Mouse (Mus musculus): ENCODE results near the gene Syce2. TPM values are rescaled to one million over a fixed set of nuclear protein-coding genes. Genes with fewer than 3 reads are reported as not detected.
"Not testable (repeated sequence)": the region's sequence is repeated elsewhere in the genome, so short reads cannot be mapped to it uniquely, and the experiment has no call there.

The Syce2 gene
- total and polyA plus RNA-seq, 2 experiments from 2014 or later: 0.15 to 9.7 TPM

GRCm38 (mm10) chr8:84904351-84904750, 32.4 kb downstream of the Syce2 start:
- peaks cover 18% of the 10 kb centered on the region for H3K27me3 ChIP-seq (ENCODE audit: control insufficient read depth, insufficient read depth, low read length)
- H3K4me3 ChIP-seq (ENCODE audit: low read depth, low read length): no peak overlapping the region
- no peaks in the 10 kb centered on the region for H3K9me3 ChIP-seq (replicated peaks; ENCODE audit: control insufficient read depth, low read length)
- no peak overlapping the region for H3K9ac ChIP-seq (replicated peaks; ENCODE audit: low read depth, low read length)
- no peak overlapping the region for H3K4me2 ChIP-seq (ENCODE audit: low read depth, low read length)
- H3K36me3 ChIP-seq (replicated peaks; ENCODE audit: control insufficient read depth, insufficient read depth, low read length): no peaks in the 10 kb centered on the region
- no peak for ATAC-seq (ENCODE audit: insufficient read depth, low read depth)
- no peak for TF ChIP-seq CTCF (IDR thresholded peaks at IDR 0.05; ENCODE audit: low read depth)
- TF ChIP-seq EP300 (IDR thresholded peaks at IDR 0.05; ENCODE audit: low read depth): no peak
- no peaks in the 10 kb centered on the region for H3K4me1 ChIP-seq (ENCODE audit: control insufficient read depth, insufficient read depth)
- WGBS: 88% methylated on average over 7 of the region's 7 CpGs
- H3K27ac ChIP-seq (ENCODE audit: low read depth): no peak overlapping the region
- DNase-seq (ENCODE audit: low spot score): no peak

GRCm38 (mm10) chr8:84907037-84907436, 35.1 kb downstream of the Syce2 start:
- Histone ChIP-seq H3K36me3 (replicated peaks; ENCODE audit: control insufficient read depth, insufficient read depth, low read length) (no peaks in the 10 kb centered on the region), H3K4me1 (ENCODE audit: control insufficient read depth, insufficient read depth) (no peaks in the 10 kb centered on the region), H3K27ac (ENCODE audit: low read depth) (no peak overlapping the region), H3K4me3 (ENCODE audit: low read depth, low read length) (no peak overlapping the region), H3K9ac (replicated peaks; ENCODE audit: low read depth, low read length) (no peak overlapping the region), H3K9me3 (replicated peaks; ENCODE audit: control insufficient read depth, low read length) (no peaks in the 10 kb centered on the region), H3K27me3 (ENCODE audit: control insufficient read depth, insufficient read depth, low read length) (peaks cover 41% of the 10 kb centered on the region), H3K4me2 (ENCODE audit: low read depth, low read length) (no peak overlapping the region)
- TF ChIP-seq CTCF (IDR thresholded peaks at IDR 0.05; ENCODE audit: low read depth): no peak
- no peak for ATAC-seq (ENCODE audit: insufficient read depth, low read depth)
- DNase-seq (ENCODE audit: low spot score): no peak
- WGBS: 93% methylated on average over 9 of the region's 9 CpGs

- no peaks in the 10 kb centered on the region for H3K4me1 ChIP-seq (ENCODE audit: control insufficient read depth, insufficient read depth)
- WGBS: 73% methylated on average over 8 of the region's 8 CpGs
- no peak overlapping the region for H3K9ac ChIP-seq (replicated peaks; ENCODE audit: low read depth, low read length)
- H3K9me3 ChIP-seq (replicated peaks; ENCODE audit: control insufficient read depth, low read length): no peaks in the 10 kb centered on the region
- H3K27ac ChIP-seq (ENCODE audit: low read depth): no peak overlapping the region
- H3K4me2 ChIP-seq (ENCODE audit: low read depth, low read length): no peak overlapping the region
- H3K36me3 ChIP-seq (replicated peaks; ENCODE audit: control insufficient read depth, insufficient read depth, low read length): no peaks in the 10 kb centered on the region
- no peak overlapping the region for H3K4me3 ChIP-seq (ENCODE audit: low read depth, low read length)
- peaks cover 43% of the 10 kb centered on the region for H3K27me3 ChIP-seq (ENCODE audit: control insufficient read depth, insufficient read depth, low read length)
- DNase-seq (ENCODE audit: low spot score) (no peak), ATAC-seq (ENCODE audit: insufficient read depth, low read depth) (no peak)
- TF ChIP-seq EP300 (IDR thresholded peaks at IDR 0.05; ENCODE audit: low read depth) (no peak), CTCF (IDR thresholded peaks at IDR 0.05; ENCODE audit: low read depth) (no peak)
These were observed 35.6 kb downstream of the Syce2 start for GRCm38 (mm10) chr8:84907493-84907892.

- not testable (repeated sequence) for DNase-seq (ENCODE audit: low spot score); H3K9me3 ChIP-seq (replicated peaks; ENCODE audit: control insufficient read depth, low read length); H3K27ac ChIP-seq (ENCODE audit: low read depth); H3K36me3 ChIP-seq (replicated peaks; ENCODE audit: control insufficient read depth, insufficient read depth, low read length); H3K4me1 ChIP-seq (ENCODE audit: control insufficient read depth, insufficient read depth); H3K9ac ChIP-seq (replicated peaks; ENCODE audit: low read depth, low read length)
- Histone ChIP-seq H3K4me2 (ENCODE audit: low read depth, low read length) (peak overlapping the region; percentile 69), H3K4me3 (ENCODE audit: low read depth, low read length) (peak overlapping the region; percentile 52), H3K27me3 (ENCODE audit: control insufficient read depth, insufficient read depth, low read length) (peaks cover 48% of the 10 kb centered on the region)
- 25% methylated on average over 6 of the region's 7 CpGs for WGBS
- ATAC-seq (ENCODE audit: insufficient read depth, low read depth): peak; percentile 2; the same call in 1 of the 2 replicates
These were observed 36.1 kb downstream of the Syce2 start for GRCm38 (mm10) chr8:84907979-84908378.

- peaks cover 51% of the 10 kb centered on the region for H3K27me3 ChIP-seq (ENCODE audit: control insufficient read depth, insufficient read depth, low read length)
These were observed 36.7 kb downstream of the Syce2 start, which contains the start of gene Dnase2a for GRCm38 (mm10) chr8:84908421-84909161. Gene Dnase2a (plus strand): TSS chr8:84908560.

More at GRCm38 (mm10) chr8:84908421-84909161, 36.7 kb downstream of the Syce2 start, which contains the start of gene Dnase2a:
- H3K4me2 ChIP-seq (ENCODE audit: low read depth, low read length): peak within 1 kb of the TSS; percentile 69
- no peak within 1 kb of the TSS; the same call in 1 of the 2 replicates for H3K9ac ChIP-seq (replicated peaks; ENCODE audit: low read depth, low read length)
- 2% methylated on average over 44 of the region's 45 CpGs for WGBS
- H3K9me3 ChIP-seq (replicated peaks; ENCODE audit: control insufficient read depth, low read length): no peaks in the 10 kb centered on the region
- H3K36me3 ChIP-seq (replicated peaks; ENCODE audit: control insufficient read depth, insufficient read depth, low read length): no peaks in the 10 kb centered on the region
- peaks cover 9% of the 10 kb centered on the region; the same call in 1 of the 2 replicates for H3K4me1 ChIP-seq (ENCODE audit: control insufficient read depth, insufficient read depth)
- peak within 1 kb of the TSS; percentile 52 for H3K4me3 ChIP-seq (ENCODE audit: low read depth, low read length)
- ATAC-seq (ENCODE audit: insufficient read depth, low read depth) (peak; percentile 96), DNase-seq (ENCODE audit: low spot score) (peak; percentile 94)
- TF ChIP-seq CTCF (IDR thresholded peaks at IDR 0.05; ENCODE audit: low read depth) (no peak), EP300 (IDR thresholded peaks at IDR 0.05; ENCODE audit: low read depth) (no peak)
- H3K27ac ChIP-seq (ENCODE audit: low read depth): no peak within 1 kb of the TSS

Measured in heart, postnatal 0 days (tissue).